Mouse (Mus musculus) brain, embryonic 14.5 days (tissue): Measurements from ENCODE around the gene Lpgat1. TPM values are rescaled to one million over a fixed set of nuclear protein-coding genes. Genes with fewer than 3 reads are reported as not detected.

Source experiments
- DNase-seq: peaks from one replicate; pipeline ENCODE4 v3.0.0-alpha.2; 2011; ENCODE audit warnings: low read depth
- CTCF ChIP-seq: fragments of 200-500 bp; IDR thresholded peaks from 2 replicates; pipeline ENCODE4 v1.5.1; 2012; ENCODE audit warnings: inconsistent platforms, mild to moderate bottlenecking, moderate library complexity, borderline replicate concordance; ENCODE audit not compliant: insufficient read depth, insufficient read length; ENCODE audit errors: extremely low read depth
- POLR2A ChIP-seq: fragments of 200-500 bp; IDR thresholded peaks from 2 replicates; pipeline ENCODE4 v1.6.1; 2012; ENCODE audit warnings: mild to moderate bottlenecking, inconsistent platforms, borderline replicate concordance; ENCODE audit not compliant: poor library complexity, insufficient read depth, insufficient read length, severe bottlenecking; ENCODE audit errors: extremely low read depth
- polyA plus RNA-seq: library from polyadenylated mRNA; depleted of rRNA; stranded (reverse); fragments of >200 nt; gene quantifications from 2 replicates; pipeline ENCODE4 v1.2.3, GENCODE M21; 2012; rRNA removed

Gene Lpgat1
- polyA plus RNA-seq, 1 experiment: 36.8 TPM

GRCm38 (mm10) chr1:191833396-191833795 lies 115.8 kb downstream of the Lpgat1 start:
- no peak for DNase-seq
- TF ChIP-seq CTCF: no peak
- no peak for TF ChIP-seq POLR2A

Other genes with a start within 250 kb of the Lpgat1 start
- gene Dtl, start 142.3 kb upstream of the Lpgat1 start, polyA plus RNA-seq: 8.0 and 12.0 TPM in 2 replicates
- 48.7 and 50.8 TPM in 2 replicates for gene Ints7, start 142.2 kb upstream of the Lpgat1 start, polyA plus RNA-seq
- gene Nek2, start 103.6 kb downstream of the Lpgat1 start, polyA plus RNA-seq: 6.8 and 8.6 TPM in 2 replicates
- 8.8 and 11.4 TPM in 2 replicates for gene Slc30a1, start 188.9 kb downstream of the Lpgat1 start, polyA plus RNA-seq